8 mouse cellular contexts compared by ENCODE assay signal in genomic region chr10:79766508-79767325, GRCm38 (mm10). TPM values are rescaled to one million over a fixed set of nuclear protein-coding genes. Genes with fewer than 3 reads are reported as not detected.
DNase-seq lines count a peak whose midpoint lies in the region; ATAC-seq and TF ChIP-seq lines count a peak whose summit lies in the region.

Gene Rnf126, minus strand, starts transcription at chr10:79766952.

- DNase-seq in gastrocnemius, adult 8-10 months (ENCODE audit: low spot score in 2 of 2), result peak; percentile 99
- DNase-seq in hindlimb bud, embryonic 11.5 days (ENCODE audit: extremely low spot score, low read depth, low spot score), result peak; percentile 99
- peak; percentile 98 to 99 for DNase-seq in left cerebral cortex, adult 8-10 months (ENCODE audit: low spot score in 2 of 2)
- DNase-seq in right cerebral cortex, postnatal 10 days (ENCODE audit: low spot score in 2 of 2), result peak; percentile 98 to 99
- peak; percentile 100 for DNase-seq in urinary bladder, postnatal 25 days (ENCODE audit: low spot score)

- H3K4me3 ChIP-seq in cortical plate, adult 2 months (ENCODE audit: insufficient read depth, low read length), result peak within 1 kb of the TSS; percentile 87
- peak within 1 kb of the TSS; percentile 98 for H3K4me3 ChIP-seq in megakaryocyte, embryonic 14.5 days (replicated peaks)

- TF ChIP-seq POLR2A in cortical plate, adult 2 months (IDR thresholded peaks at IDR 0.05; ENCODE audit: extremely low read depth, insufficient read depth, low read length), result no peak

- H3K27ac ChIP-seq in cortical plate, adult 2 months (ENCODE audit: insufficient read depth, low read length), result peak within 1 kb of the TSS; percentile 79

- H3K4me1 ChIP-seq in cortical plate, adult 2 months (ENCODE audit: control insufficient read depth, insufficient read depth, low read length), result peaks cover 9% of the 10 kb centered on the region; the same call in 1 of the 2 replicates
- H3K4me1 ChIP-seq in megakaryocyte, embryonic 14.5 days, result peaks cover 66% of the 10 kb centered on the region

- H3K9me3 ChIP-seq in megakaryocyte, embryonic 14.5 days, result 0 out of 2 replicates have a peak, but pooled peaks cover under 1% of the 10 kb centered on the region

- TF ChIP-seq CTCF in cortical plate, adult 2 months (IDR thresholded peaks at IDR 0.05; ENCODE audit: extremely low read depth, insufficient read depth, low read length), result no peak

- peaks cover 7% of the 10 kb centered on the region for H3K27me3 ChIP-seq in megakaryocyte, embryonic 14.5 days (replicated peaks)

- peak; percentile 92 for ATAC-seq in activated CD4-positive, CD25-positive, alpha-beta regulatory T cell, adult 4 months

- peaks cover 24% of the 10 kb centered on the region for H3K36me3 ChIP-seq in megakaryocyte, embryonic 14.5 days (replicated peaks; ENCODE audit: low read length)

RNA-seq across cellular contexts. Expression of gene Rnf126, which starts in this region (rescaled TPM):
- polyA plus RNA-seq in activated CD4-positive, CD25-positive, alpha-beta regulatory T cell, adult 4 months (2017; shearing (Covaris generic)), result 1 to 10 TPM; 3.9 to 4.4 TPM
- 157 TPM in 2 replicates for polyA plus RNA-seq in cortical plate, adult 2 months (2012; rRNA removed)
- 10 to 100 TPM; 51.9 to 80.5 (median 53.3) TPM for total RNA-seq in gastrocnemius, adult 8-10 months (2022)
- 10 to 100 TPM; 76.8 to 92.1 (median 86.8) TPM for total RNA-seq in left cerebral cortex, adult 8-10 months (2022)
- 302 and 542 TPM in 2 replicates for polyA plus RNA-seq in megakaryocyte, embryonic 14.5 days (2012; ENCODE audit: insufficient read depth, low replicate concordance)

Comparison
In these comparisons a context has a peak if more than half of its experiments do, and no peak if none do; other contexts are left out.
1. Peak in every context shown above with its lines: DNase-seq, ATAC-seq, H3K4me3 ChIP-seq and H3K27ac ChIP-seq.
2. RNA of gene Rnf126 (polyA plus RNA-seq): 302 to 542 TPM in megakaryocyte, embryonic 14.5 days and 157 TPM in cortical plate, adult 2 months; 3.9 to 4.4 TPM in activated CD4-positive, CD25-positive, alpha-beta regulatory T cell, adult 4 months; every median in the first group is over 10 times any median in the second.